In the genomic region with DNA sequence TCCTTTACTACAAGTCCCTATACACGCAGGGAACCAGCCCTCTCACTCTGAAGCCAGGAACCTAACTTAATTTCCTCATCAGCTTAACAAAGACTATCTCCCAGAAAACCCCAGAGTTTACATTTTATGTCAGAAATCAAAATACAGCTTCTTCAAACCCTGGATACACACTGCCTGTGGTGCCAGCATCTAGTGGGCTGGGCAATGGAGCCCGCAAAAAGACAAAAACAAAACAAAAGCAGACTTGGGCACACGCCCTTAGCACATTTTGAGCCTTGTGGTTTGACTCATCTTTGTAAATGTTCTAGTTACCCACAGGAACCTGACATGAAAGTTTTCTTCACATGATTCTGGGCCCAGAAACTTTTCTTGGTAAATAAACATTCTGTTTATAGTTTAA, we compare ENCODE assay signal across 11 mouse cellular contexts. TPM values are rescaled to one million over a fixed set of nuclear protein-coding genes. Genes with fewer than 3 reads are reported as not detected.
A peak's percentile ranks its signal among the peaks of the same experiment; 100 is the strongest.
DNase-seq lines count a peak whose midpoint lies in the region; ATAC-seq and TF ChIP-seq lines count a peak whose summit lies in the region.
"Had no signal": no experiment of that assay in that cellular context is flagged by ENCODE, and none has a peak within 500 bp of the region (broad histone marks: within the 10 kb centered on the region; RNA-seq: fewer than 3 reads in every experiment).

No protein-coding gene starts in this region.

- H3K27ac ChIP-seq in gastrocnemius, adult 2 months, result peak overlapping the region; percentile 78
- H3K27ac ChIP-seq in midbrain, embryonic 12.5 days (replicated peaks), result 0 out of 2 replicates have a peak overlapping the region, but pooled peaks have one; percentile 2
- H3K27ac ChIP-seq in midbrain, embryonic 15.5 days, result no peak overlapping the region
- H3K27ac ChIP-seq: forebrain, embryonic 13.5 days; hindbrain, embryonic 14.5 days; liver, embryonic 12.5 days had no signal

- no peak overlapping the region for H3K9ac ChIP-seq in midbrain, embryonic 12.5 days (replicated peaks)
- H3K9ac ChIP-seq in midbrain, embryonic 15.5 days, result no peak overlapping the region
- H3K9ac ChIP-seq: forebrain, embryonic 13.5 days; hindbrain, embryonic 14.5 days; liver, embryonic 12.5 days had no signal

- no peak overlapping the region for H3K4me3 ChIP-seq in gastrocnemius, adult 2 months
- no peak overlapping the region for H3K4me3 ChIP-seq in midbrain, embryonic 12.5 days
- H3K4me3 ChIP-seq in midbrain, embryonic 15.5 days, result no peak overlapping the region
- H3K4me3 ChIP-seq: forebrain, embryonic 13.5 days; liver, embryonic 12.5 days had no signal

- no peaks in the 10 kb centered on the region for H3K27me3 ChIP-seq in midbrain, embryonic 12.5 days
- H3K27me3 ChIP-seq in midbrain, embryonic 15.5 days (replicated peaks), result no peaks in the 10 kb centered on the region
- H3K27me3 ChIP-seq: forebrain, embryonic 13.5 days; liver, embryonic 12.5 days had no signal

- WGBS in midbrain, embryonic 12.5 days, result 65% methylated on average over 3 of the region's 3 CpGs
- 58% methylated on average over 3 of the region's 3 CpGs for WGBS in midbrain, embryonic 15.5 days

- no peaks in the 10 kb centered on the region for H3K9me3 ChIP-seq in midbrain, embryonic 12.5 days
- no peaks in the 10 kb centered on the region for H3K9me3 ChIP-seq in midbrain, embryonic 15.5 days
- H3K9me3 ChIP-seq: forebrain, embryonic 13.5 days; liver, embryonic 12.5 days had no signal

- no peak for ATAC-seq in midbrain, embryonic 12.5 days (ENCODE audit: low FRiP score, low read depth)
- no peak for ATAC-seq in midbrain, embryonic 15.5 days (replicated peaks)
- peak; percentile 59 for ATAC-seq in megakaryocyte, adult 5-6 weeks (ENCODE audit: poor library complexity, severe bottlenecking)

- H3K4me1 ChIP-seq in midbrain, embryonic 12.5 days, result no peaks in the 10 kb centered on the region
- H3K4me1 ChIP-seq in midbrain, embryonic 15.5 days, result peaks cover 3% of the 10 kb centered on the region; the same call in 1 of the 2 replicates

- TF ChIP-seq CTCF in gastrocnemius, adult 2 months (IDR thresholded peaks at IDR 0.05), result no peak

- peaks cover 4% of the 10 kb centered on the region; the same call in 1 of the 2 replicates for H3K36me3 ChIP-seq in midbrain, embryonic 12.5 days
- H3K36me3 ChIP-seq in midbrain, embryonic 15.5 days (replicated peaks), result no peaks in the 10 kb centered on the region

- DNase-seq in gastrocnemius, adult 2 months, result no peak
- no peak for DNase-seq in gastrocnemius, postnatal 25 days
- DNase-seq in thymus, postnatal 36 days, result peak; percentile 37 to 54
- DNase-seq in right cerebral cortex, adult 2 months (ENCODE audit: low spot score in 2 of 2), result no peak
- no peak for DNase-seq in layer of hippocampus, postnatal 25 days (ENCODE audit: extremely low spot score in 1 of 2, low spot score in 1 of 2)

- no peak overlapping the region for H3K4me2 ChIP-seq in midbrain, embryonic 12.5 days (replicated peaks)
- H3K4me2 ChIP-seq in midbrain, embryonic 15.5 days, result no peak overlapping the region
- H3K4me2 ChIP-seq: forebrain, embryonic 13.5 days; hindbrain, embryonic 14.5 days; liver, embryonic 12.5 days had no signal

- intact Hi-C loops in gastrocnemius, adult 2 months (cut with DNase I), result loop anchor here (2.0 kb wide), 1 partner anchor 142 kb away; no protein-coding TSS in a partner anchor

RNA-seq across cellular contexts. Expression of a gene that starts 13.8 kb away (rescaled TPM):
- 10 to 100 TPM; 31.2 to 31.4 TPM for total RNA-seq in gastrocnemius, adult 2 months (2021)
- 10 to 100 TPM; 36.9 to 43.7 TPM for total RNA-seq in gastrocnemius, postnatal 25 days (2021)
- 158 and 165 TPM in 2 replicates for polyA plus RNA-seq in midbrain, embryonic 12.5 days (2016; fragmentation: Nextera tagmentation; extraction: Ambion mirVana)
- 170 and 174 TPM in 2 replicates for polyA plus RNA-seq in midbrain, embryonic 15.5 days (2015; fragmentation: Nextera tagmentation; extraction: Ambion mirVana)
- total RNA-seq in megakaryocyte, adult 5-6 weeks (2015), result 226 and 247 TPM in 2 replicates
- 120 and 135 TPM in 2 replicates for total RNA-seq in megakaryocyte, adult 5-6 weeks (2017)
- total RNA-seq in layer of hippocampus, postnatal 25 days (2021), result 10 to 100 TPM; 74.7 to 80.9 TPM

Comparison
In these comparisons a context has a peak if more than half of its experiments do, and no peak if none do; other contexts are left out.
1. DNase-seq: peak in thymus, postnatal 36 days (2 of 2); none in gastrocnemius, adult 2 months (single experiment), gastrocnemius, postnatal 25 days (single experiment), right cerebral cortex, adult 2 months (0 of 2) and layer of hippocampus, postnatal 25 days (0 of 2).